In genomic region chr7:81336432-81336786, GRCm38 (mm10) we compare ENCODE assay signal across 9 mouse cellular contexts. TPM values are rescaled to one million over a fixed set of nuclear protein-coding genes. Genes with fewer than 3 reads are reported as not detected.
DNase-seq lines count a peak whose midpoint lies in the region; ATAC-seq and TF ChIP-seq lines count a peak whose summit lies in the region.
"Had no signal": no experiment of that assay in that cellular context is flagged by ENCODE, and none has a peak within 500 bp of the region (broad histone marks: within the 10 kb centered on the region; RNA-seq: fewer than 3 reads in every experiment).

No protein-coding gene starts in this region.

- TF ChIP-seq CTCF in bone marrow macrophage, adult 2 months (IDR thresholded peaks at IDR 0.05; ENCODE audit: low read depth, low read length) = peak; percentile 70
- TF ChIP-seq CTCF in kidney, postnatal 0 days (IDR thresholded peaks at IDR 0.05; ENCODE audit: low read depth) = peak; percentile 73

- 39% methylated on average over 8 of the region's 8 CpGs for WGBS in kidney, postnatal 0 days
- WGBS in midbrain, embryonic 13.5 days = 31% methylated on average over 8 of the region's 8 CpGs

- H3K9me3 ChIP-seq in kidney, postnatal 0 days (replicated peaks; ENCODE audit: low read length) = no peaks in the 10 kb centered on the region
- no peaks in the 10 kb centered on the region for H3K9me3 ChIP-seq in midbrain, embryonic 13.5 days
- H3K9me3 ChIP-seq: liver, embryonic 15.5 days had no signal

- no peak overlapping the region for H3K4me2 ChIP-seq in kidney, postnatal 0 days (ENCODE audit: low read length)
- no peak overlapping the region for H3K4me2 ChIP-seq in midbrain, embryonic 13.5 days (replicated peaks)
- H3K4me2 ChIP-seq: liver, embryonic 15.5 days had no signal

- no peak overlapping the region for H3K4me3 ChIP-seq in bone marrow macrophage, adult 2 months (ENCODE audit: insufficient read depth, low read length)
- no peak overlapping the region for H3K4me3 ChIP-seq in kidney, postnatal 0 days (replicated peaks; ENCODE audit: low read depth, low read length)
- H3K4me3 ChIP-seq in midbrain, embryonic 13.5 days (replicated peaks) = no peak overlapping the region
- H3K4me3 ChIP-seq: liver, embryonic 15.5 days had no signal

- DNase-seq in cerebellum, postnatal 25 days = peak; percentile 43 to 68
- no peak for DNase-seq in cerebellum, adult 11-12 months
- peak; percentile 77 for DNase-seq in 416B (ENCODE audit: low read depth)
- DNase-seq in heart, adult 8-10 months (ENCODE audit: low spot score) = peak; percentile 41
- peak; percentile 72 for DNase-seq in kidney, postnatal 0 days (ENCODE audit: low spot score)

- TF ChIP-seq POLR2A in bone marrow macrophage, adult 2 months (IDR thresholded peaks at IDR 0.05; ENCODE audit: borderline replicate concordance, low read depth, low read length) = no peak

- no peaks in the 10 kb centered on the region for H3K27me3 ChIP-seq in kidney, postnatal 0 days (ENCODE audit: insufficient read depth, low read length)
- no peaks in the 10 kb centered on the region for H3K27me3 ChIP-seq in midbrain, embryonic 13.5 days
- H3K27me3 ChIP-seq: liver, embryonic 15.5 days had no signal

- no peak overlapping the region for H3K9ac ChIP-seq in kidney, postnatal 0 days (ENCODE audit: low read depth, low read length)
- H3K9ac ChIP-seq in midbrain, embryonic 13.5 days (replicated peaks) = no peak overlapping the region
- H3K9ac ChIP-seq: liver, embryonic 15.5 days had no signal

- peaks cover 33% of the 10 kb centered on the region for H3K36me3 ChIP-seq in kidney, postnatal 0 days (ENCODE audit: insufficient read depth, low read length)
- peaks cover 51% of the 10 kb centered on the region for H3K36me3 ChIP-seq in midbrain, embryonic 13.5 days

- ATAC-seq in kidney, postnatal 0 days (replicated peaks; ENCODE audit: low FRiP score, low read depth) = no peak
- 0 out of 2 replicates have a peak, but pooled peaks have one; percentile 21 for ATAC-seq in midbrain, embryonic 13.5 days
- no peak for ATAC-seq in monocyte, adult 5-6 weeks (replicated peaks; ENCODE audit: insufficient number of reproducible peaks, low FRiP score, low TSS enrichment, poor library complexity, severe bottlenecking)

- no peaks in the 10 kb centered on the region for H3K4me1 ChIP-seq in bone marrow macrophage, adult 2 months (ENCODE audit: control insufficient read depth, insufficient read depth, low read length)
- no peaks in the 10 kb centered on the region for H3K4me1 ChIP-seq in kidney, postnatal 0 days (replicated peaks; ENCODE audit: insufficient read depth, low read length)
- H3K4me1 ChIP-seq in midbrain, embryonic 13.5 days (replicated peaks) = peaks cover 12% of the 10 kb centered on the region
- H3K4me1 ChIP-seq: liver, embryonic 15.5 days had no signal

- H3K27ac ChIP-seq in bone marrow macrophage, adult 2 months (ENCODE audit: insufficient read depth, low read depth, low read length) = no peak overlapping the region
- peak overlapping the region; percentile 47 for H3K27ac ChIP-seq in kidney, postnatal 0 days
- H3K27ac ChIP-seq in midbrain, embryonic 13.5 days = no peak overlapping the region; the same call in 1 of the 2 replicates
- H3K27ac ChIP-seq: liver, embryonic 15.5 days had no signal

RNA-seq across cellular contexts. Expression of gene Rps17, which starts 8.6 kb away (rescaled TPM):
- polyA plus RNA-seq in bone marrow macrophage, adult 2 months (2012; ENCODE audit: insufficient read depth, insufficient read length, missing spikeins) = 1,512 and 1,555 TPM in 2 replicates
- 1,000 to 10,000 TPM in 2 of 4 experiments, 100 to 1,000 TPM in 2; 953 to 1,046 (median 1,014) TPM for total RNA-seq in heart, adult 8-10 months (2022)
- 1,280 and 1,501 TPM in 2 replicates for polyA plus RNA-seq in kidney, postnatal 0 days (2015; fragmentation: Nextera tagmentation; extraction: Ambion mirVana)
- 869 and 873 TPM in 2 replicates for polyA plus RNA-seq in midbrain, embryonic 13.5 days (2015; fragmentation: Nextera tagmentation; extraction: Ambion mirVana)
- total RNA-seq in monocyte, adult 5-6 weeks (2017) = 1,304 to 1,545 TPM (median 1,450 TPM) in 3 replicates
